Comparison of ENCODE assay signal across 14 mouse cellular contexts in the genomic region with DNA sequence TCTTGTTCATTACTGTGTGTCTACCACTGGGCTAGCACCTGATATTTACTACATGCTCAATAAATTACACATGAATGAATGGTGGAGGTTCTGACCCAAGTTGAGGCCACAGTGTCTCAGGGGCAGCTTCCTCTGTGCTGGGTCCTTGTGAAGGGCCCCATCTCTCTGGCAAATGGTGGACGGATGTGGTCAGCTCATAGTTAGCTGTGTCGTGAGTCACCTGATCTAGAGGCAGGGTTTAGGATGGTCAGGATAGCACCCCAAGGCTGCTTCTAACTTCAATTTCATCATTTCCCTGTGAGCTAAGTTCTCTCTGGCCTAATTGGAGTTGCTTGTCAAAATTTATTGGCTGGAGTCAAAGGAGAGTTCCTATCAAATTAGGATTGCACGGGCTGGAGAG.
A peak's percentile ranks its signal among the peaks of the same experiment; 100 is the strongest.
DNase-seq lines count a peak whose midpoint lies in the region; ATAC-seq and TF ChIP-seq lines count a peak whose summit lies in the region.
"Had no signal": no experiment of that assay in that cellular context is flagged by ENCODE, and none has a peak within 500 bp of the region (broad histone marks: within the 10 kb centered on the region; RNA-seq: fewer than 3 reads in every experiment).

No protein-coding gene starts in this region.

- no peak for TF ChIP-seq CTCF in hindbrain, postnatal 0 days (IDR thresholded peaks at IDR 0.05; ENCODE audit: low read depth)

- WGBS in hindbrain, embryonic 10.5 days, result 77% methylated on average over 3 of the region's 3 CpGs
- WGBS in hindbrain, postnatal 0 days, result 57% methylated on average over 3 of the region's 3 CpGs
- 42% methylated on average over 3 of the region's 3 CpGs for WGBS in hindbrain, embryonic 14.5 days
- 58% methylated on average over 3 of the region's 3 CpGs for whole genome bisulfite sequencing in midbrain, embryonic 13.5 days

- H3K36me3 ChIP-seq in hindbrain, embryonic 10.5 days, result no peaks in the 10 kb centered on the region
- H3K36me3 ChIP-seq in hindbrain, postnatal 0 days (ENCODE audit: insufficient read depth, low read length), result no peaks in the 10 kb centered on the region
- H3K36me3 ChIP-seq in hindbrain, embryonic 14.5 days (replicated peaks; ENCODE audit: control insufficient read depth, insufficient read depth), result no peaks in the 10 kb centered on the region
- H3K36me3 ChIP-seq in midbrain, embryonic 13.5 days, result no peaks in the 10 kb centered on the region
- H3K36me3 ChIP-seq: lung, embryonic 15.5 days had no signal

- no peak for DNase-seq in hindbrain, embryonic 10.5 days (ENCODE audit: low spot score)
- DNase-seq in hindbrain, postnatal 0 days (ENCODE audit: low spot score), result no peak
- no peak for DNase-seq in hindbrain, embryonic 14.5 days (ENCODE audit: low spot score)
- no peak for DNase-seq in lung, postnatal 36 days
- DNase-seq in B cell, adult 2 months, result no peak
- DNase-seq in embryo, embryonic 10 days (ENCODE audit: low spot score), result no peak
- no peak for DNase-seq in left cerebral cortex, postnatal 25 days (ENCODE audit: low spot score in 2 of 2)
- DNase-seq: adrenal gland, postnatal 25 days; cerebellum, adult 9-10 months; liver had no signal

- intact Hi-C loops in left cerebral cortex, postnatal 25 days (cut with DNase I), result no loop called here

- H3K4me1 ChIP-seq in hindbrain, embryonic 10.5 days (replicated peaks), result peaks cover 20% of the 10 kb centered on the region
- no peaks in the 10 kb centered on the region for H3K4me1 ChIP-seq in hindbrain, postnatal 0 days (ENCODE audit: insufficient read depth, low read length)
- peaks cover 10% of the 10 kb centered on the region for H3K4me1 ChIP-seq in hindbrain, embryonic 14.5 days (replicated peaks; ENCODE audit: control insufficient read depth, insufficient read depth, low read length)
- peaks cover 16% of the 10 kb centered on the region for H3K4me1 ChIP-seq in midbrain, embryonic 13.5 days (replicated peaks)
- H3K4me1 ChIP-seq: lung, embryonic 15.5 days; megakaryocyte, embryonic 14.5 days had no signal

- no peak for ATAC-seq in hindbrain, postnatal 0 days
- ATAC-seq in hindbrain, embryonic 14.5 days (ENCODE audit: low FRiP score), result no peak
- peak; percentile 55 for ATAC-seq in midbrain, embryonic 13.5 days

- H3K27me3 ChIP-seq in hindbrain, embryonic 10.5 days (ENCODE audit: insufficient read depth, poor library complexity, severe bottlenecking), result no peaks in the 10 kb centered on the region
- H3K27me3 ChIP-seq in hindbrain, postnatal 0 days (ENCODE audit: insufficient read depth, low read length), result no peaks in the 10 kb centered on the region
- no peaks in the 10 kb centered on the region for H3K27me3 ChIP-seq in hindbrain, embryonic 14.5 days (ENCODE audit: control insufficient read depth, insufficient read depth, low read length)
- H3K27me3 ChIP-seq in midbrain, embryonic 13.5 days, result no peaks in the 10 kb centered on the region
- H3K27me3 ChIP-seq: lung, embryonic 15.5 days; megakaryocyte, embryonic 14.5 days had no signal

- no peak overlapping the region for H3K4me3 ChIP-seq in hindbrain, embryonic 10.5 days
- H3K4me3 ChIP-seq in hindbrain, postnatal 0 days (ENCODE audit: low read length), result no peak overlapping the region
- H3K4me3 ChIP-seq in hindbrain, embryonic 14.5 days (replicated peaks; ENCODE audit: low read length), result no peak overlapping the region
- no peak overlapping the region for H3K4me3 ChIP-seq in midbrain, embryonic 13.5 days (replicated peaks)
- H3K4me3 ChIP-seq: left cerebral cortex, adult 2 months; lung, embryonic 15.5 days; megakaryocyte, embryonic 14.5 days had no signal

- peak overlapping the region; percentile 79 for H3K27ac ChIP-seq in hindbrain, embryonic 10.5 days
- no peak overlapping the region for H3K27ac ChIP-seq in hindbrain, postnatal 0 days
- H3K27ac ChIP-seq in hindbrain, embryonic 14.5 days, result peak overlapping the region; percentile 73
- peak overlapping the region; percentile 79 for H3K27ac ChIP-seq in midbrain, embryonic 13.5 days
- H3K27ac ChIP-seq: left cerebral cortex, adult 2 months; lung, embryonic 15.5 days had no signal

- H3K4me2 ChIP-seq in hindbrain, postnatal 0 days (ENCODE audit: low read depth, low read length), result no peak overlapping the region
- no peak overlapping the region for H3K4me2 ChIP-seq in hindbrain, embryonic 14.5 days (replicated peaks)
- no peak overlapping the region for H3K4me2 ChIP-seq in midbrain, embryonic 13.5 days (replicated peaks)
- H3K4me2 ChIP-seq: lung, embryonic 15.5 days had no signal

- no peaks in the 10 kb centered on the region for H3K9me3 ChIP-seq in hindbrain, embryonic 10.5 days
- H3K9me3 ChIP-seq in hindbrain, postnatal 0 days (ENCODE audit: low read length), result no peaks in the 10 kb centered on the region
- no peaks in the 10 kb centered on the region for H3K9me3 ChIP-seq in hindbrain, embryonic 14.5 days (ENCODE audit: control insufficient read depth, low read length)
- H3K9me3 ChIP-seq in midbrain, embryonic 13.5 days, result no peaks in the 10 kb centered on the region
- H3K9me3 ChIP-seq: lung, embryonic 15.5 days had no signal

- no peak overlapping the region for H3K9ac ChIP-seq in hindbrain, postnatal 0 days (replicated peaks; ENCODE audit: low read length)
- H3K9ac ChIP-seq in hindbrain, embryonic 14.5 days, result no peak overlapping the region
- H3K9ac ChIP-seq in midbrain, embryonic 13.5 days (replicated peaks), result no peak overlapping the region
- H3K9ac ChIP-seq: lung, embryonic 15.5 days had no signal
